Mouse (Mus musculus) midbrain, embryonic 14.5 days (tissue): ENCODE measurements around the gene Syn3. TPM values are rescaled to one million over a fixed set of nuclear protein-coding genes. Genes with fewer than 3 reads are reported as not detected.

ENCODE experiments used
- ATAC-seq: fragments of 200-750 bp; cut with Nextera tagmentation; 2 replicates; pipeline ENCODE4 v1.8.0; 2017; ENCODE audit warnings: moderate number of reproducible peaks, moderate library complexity; ENCODE audit not compliant: low FRiP score, low TSS enrichment
- DNase-seq: peaks from one replicate; pipeline ENCODE4 v3.0.0-alpha.2; 2015
- H3K27ac ChIP-seq: fragments of 300-500 bp; sonication (generic); replicated peaks from 2 replicates; pipeline ENCODE4 v1.5.1; 2014; ENCODE audit warnings: mild to moderate bottlenecking, low read depth, low read length, moderate library complexity
- H3K27me3 ChIP-seq: fragments of 300-500 bp; sonication (generic); 2 replicates; pipeline ENCODE4 v1.6.1; 2014; ENCODE audit warnings: low read length, control low read depth, mixed read lengths; ENCODE audit not compliant: control insufficient read depth, insufficient read depth
- H3K36me3 ChIP-seq: fragments of 300-500 bp; sonication (generic); 2 replicates; pipeline ENCODE4 v1.6.1; 2014; ENCODE audit warnings: low read length, control low read depth; ENCODE audit not compliant: control insufficient read depth, insufficient read depth
- H3K4me1 ChIP-seq: fragments of 300-500 bp; sonication (generic); 2 replicates; pipeline ENCODE4 v1.6.1; 2014; ENCODE audit warnings: mild to moderate bottlenecking, antibody characterized with exemption, low read length, control low read depth; ENCODE audit not compliant: control insufficient read depth, insufficient read depth
- H3K4me2 ChIP-seq: fragments of 300-500 bp; sonication (generic); 2 replicates; pipeline ENCODE4 v1.6.1; 2014; ENCODE audit warnings: mild to moderate bottlenecking, low read length, moderate library complexity
- H3K4me3 ChIP-seq: fragments of 300-500 bp; sonication (generic); replicated peaks from 2 replicates; pipeline ENCODE4 v1.5.1; 2014; ENCODE audit warnings: low read depth, low read length
- H3K9ac ChIP-seq: fragments of 300-500 bp; sonication (generic); replicated peaks from 2 replicates; pipeline ENCODE4 v1.6.1; 2014; ENCODE audit warnings: mild to moderate bottlenecking, low read length, moderate library complexity
- H3K9me3 ChIP-seq: fragments of 300-500 bp; sonication (generic); 2 replicates; pipeline ENCODE4 v1.6.1; 2016; ENCODE audit warnings: low read length, control low read depth, mixed read lengths; ENCODE audit not compliant: control insufficient read depth
- WGBS: fragments of 180-500 bp; shearing (Covaris S2); extraction: QIAGEN DNeasy Blood & Tissue Kit; methylation state at CpG from one replicate; pipeline ENCODE4 v1.1.7; 2014; 5-methylcytosine and 5-hydroxymethylcytosine counted together
- polyA plus RNA-seq: library from polyadenylated mRNA; unstranded; fragments of >200 nt; fragmentation: Nextera tagmentation; extraction: Ambion mirVana; gene quantifications from 2 replicates; pipeline ENCODE4 v1.2.1, GENCODE M21; 2014

The Syn3 gene
- polyA plus RNA-seq, 1 experiment from 2014 or later: 25.6 TPM

- H3K9ac ChIP-seq: no peak overlapping the region
- 92% methylated on average over 2 of the region's 2 CpGs for WGBS
- ATAC-seq (no peak), DNase-seq (no peak)
- no peaks in the 10 kb centered on the region for H3K9me3 ChIP-seq
- no peak overlapping the region for H3K4me2 ChIP-seq
- no peak overlapping the region for H3K27ac ChIP-seq
- no peaks in the 10 kb centered on the region for H3K36me3 ChIP-seq
- no peak overlapping the region for H3K4me3 ChIP-seq
- H3K27me3 ChIP-seq: no peaks in the 10 kb centered on the region
- no peaks in the 10 kb centered on the region for H3K4me1 ChIP-seq
Observed at GRCm38 (mm10) chr10:86176411-86176810, 322.3 kb downstream of the Syn3 start.

GRCm38 (mm10) chr10:86174017-86174416 lies 324.7 kb downstream of the Syn3 start:
- no peak overlapping the region for H3K4me2 ChIP-seq
- no peaks in the 10 kb centered on the region for H3K27me3 ChIP-seq
- ATAC-seq (no peak), DNase-seq (no peak)
- H3K27ac ChIP-seq: no peak overlapping the region
- no peak overlapping the region for H3K4me3 ChIP-seq
- H3K4me1 ChIP-seq: no peaks in the 10 kb centered on the region
- H3K9ac ChIP-seq: no peak overlapping the region
- WGBS: 89% methylated on average over 6 of the region's 6 CpGs
- H3K36me3 ChIP-seq: no peaks in the 10 kb centered on the region
- no peaks in the 10 kb centered on the region for H3K9me3 ChIP-seq

GRCm38 (mm10) chr10:86173284-86173683 lies 325.4 kb downstream of the Syn3 start:
- Histone ChIP-seq H3K36me3 (no peaks in the 10 kb centered on the region), H3K4me2 (no peak overlapping the region), H3K4me3 (no peak overlapping the region), H3K4me1 (no peaks in the 10 kb centered on the region), H3K27ac (no peak overlapping the region), H3K9ac (no peak overlapping the region), H3K9me3 (no peaks in the 10 kb centered on the region), H3K27me3 (no peaks in the 10 kb centered on the region)
- DNase-seq (no peak), ATAC-seq (no peak)
- 88% methylated on average over 4 of the region's 4 CpGs for WGBS

GRCm38 (mm10) chr10:86171246-86171645 lies 327.4 kb downstream of the Syn3 start:
- Histone ChIP-seq H3K36me3 (no peaks in the 10 kb centered on the region), H3K27me3 (no peaks in the 10 kb centered on the region), H3K27ac (no peak overlapping the region), H3K4me3 (no peak overlapping the region), H3K4me1 (no peaks in the 10 kb centered on the region), H3K4me2 (no peak overlapping the region), H3K9me3 (no peaks in the 10 kb centered on the region), H3K9ac (no peak overlapping the region)
- ATAC-seq (no peak), DNase-seq (no peak)
- 100% methylated on average over 1 of the region's 1 CpGs for WGBS

- Histone ChIP-seq H3K4me2 (no peak overlapping the region), H3K9ac (no peak overlapping the region), H3K4me3 (no peak overlapping the region), H3K36me3 (no peaks in the 10 kb centered on the region), H3K27me3 (no peaks in the 10 kb centered on the region), H3K9me3 (no peaks in the 10 kb centered on the region), H3K27ac (no peak overlapping the region), H3K4me1 (no peaks in the 10 kb centered on the region)
- ATAC-seq (no peak), DNase-seq (no peak)
- 91% methylated on average over 2 of the region's 2 CpGs for WGBS
Observed at GRCm38 (mm10) chr10:86168084-86168483, 330.6 kb downstream of the Syn3 start.

GRCm38 (mm10) chr10:86166854-86167268 lies 331.8 kb downstream of the Syn3 start:
- Histone ChIP-seq H3K9ac (no peak overlapping the region), H3K4me2 (no peak overlapping the region), H3K27me3 (no peaks in the 10 kb centered on the region), H3K4me3 (no peak overlapping the region), H3K9me3 (no peaks in the 10 kb centered on the region), H3K36me3 (no peaks in the 10 kb centered on the region), H3K4me1 (no peaks in the 10 kb centered on the region), H3K27ac (0 out of 2 replicates have a peak overlapping the region, but pooled peaks have one; percentile 13)
- no peak for ATAC-seq
- WGBS: 13% methylated on average over 4 of the region's 4 CpGs
- DNase-seq: peak; percentile 29

- Histone ChIP-seq H3K9ac (no peak overlapping the region), H3K4me2 (no peak overlapping the region), H3K4me1 (no peaks in the 10 kb centered on the region), H3K36me3 (no peaks in the 10 kb centered on the region), H3K4me3 (no peak overlapping the region), H3K27me3 (no peaks in the 10 kb centered on the region), H3K27ac (no peak overlapping the region), H3K9me3 (no peaks in the 10 kb centered on the region)
- DNase-seq (no peak), ATAC-seq (no peak)
- 55% methylated on average over 3 of the region's 3 CpGs for WGBS
Observed at GRCm38 (mm10) chr10:86164098-86164497, 334.6 kb downstream of the Syn3 start.

- H3K9ac ChIP-seq: no peak overlapping the region
- H3K4me1 ChIP-seq: no peaks in the 10 kb centered on the region
- no peak overlapping the region for H3K27ac ChIP-seq
- H3K9me3 ChIP-seq: no peaks in the 10 kb centered on the region
- 80% methylated on average over 6 of the region's 6 CpGs for WGBS
- H3K4me3 ChIP-seq: no peak overlapping the region
- no peak for DNase-seq
- no peaks in the 10 kb centered on the region for H3K27me3 ChIP-seq
- H3K36me3 ChIP-seq: no peaks in the 10 kb centered on the region
- ATAC-seq: no peak
- H3K4me2 ChIP-seq: no peak overlapping the region
Observed at GRCm38 (mm10) chr10:86161783-86162271, 336.9 kb downstream of the Syn3 start.

GRCm38 (mm10) chr10:86158198-86158899 lies 340.3 kb downstream of the Syn3 start:
- Histone ChIP-seq H3K9me3 (no peaks in the 10 kb centered on the region), H3K4me2 (no peak overlapping the region), H3K27me3 (no peaks in the 10 kb centered on the region), H3K9ac (no peak overlapping the region), H3K4me1 (no peaks in the 10 kb centered on the region), H3K36me3 (no peaks in the 10 kb centered on the region), H3K4me3 (no peak overlapping the region), H3K27ac (no peak overlapping the region)
- DNase-seq (no peak), ATAC-seq (no peak)
- WGBS: 83% methylated on average over 8 of the region's 8 CpGs
